21 mouse cellular contexts compared by ENCODE assay signal in genomic region chr3:116220980-116221685, GRCm38 (mm10). TPM values are rescaled to one million over a fixed set of nuclear protein-coding genes. Genes with fewer than 3 reads are reported as not detected.
DNase-seq lines count a peak whose midpoint lies in the region; ATAC-seq and TF ChIP-seq lines count a peak whose summit lies in the region.
"Had no signal": no experiment of that assay in that cellular context is flagged by ENCODE, and none has a peak within 500 bp of the region (broad histone marks: within the 10 kb centered on the region; RNA-seq: fewer than 3 reads in every experiment).

No protein-coding gene starts in this region.

- H3K4me3 ChIP-seq in heart, adult 2 months: no peak overlapping the region
- H3K4me3 ChIP-seq in limb, embryonic 13.5 days: no peak overlapping the region
- no peak overlapping the region for H3K4me3 ChIP-seq in limb, embryonic 10.5 days
- H3K4me3 ChIP-seq in embryonic facial prominence, embryonic 12.5 days: no peak overlapping the region
- H3K4me3 ChIP-seq: erythroblast, embryonic 14.5 days; hindbrain, embryonic 10.5 days; limb, embryonic 12.5 days; neural tube, embryonic 13.5 days had no signal

- H3K4me2 ChIP-seq in limb, embryonic 13.5 days (replicated peaks): no peak overlapping the region
- H3K4me2 ChIP-seq in embryonic facial prominence, embryonic 12.5 days (replicated peaks): no peak overlapping the region
- H3K4me2 ChIP-seq: limb, embryonic 12.5 days; neural tube, embryonic 13.5 days had no signal

- TF ChIP-seq EP300 in heart, adult 2 months (IDR thresholded peaks at IDR 0.05; ENCODE audit: insufficient read depth, low read depth, low read length): no peak

- 66% methylated on average over 6 of the region's 6 CpGs for WGBS in heart, adult 2 months
- 62% methylated on average over 6 of the region's 6 CpGs for WGBS in limb, embryonic 13.5 days
- 74% methylated on average over 6 of the region's 6 CpGs for WGBS in limb, embryonic 10.5 days
- WGBS in embryonic facial prominence, embryonic 12.5 days: 71% methylated on average over 6 of the region's 6 CpGs

- H3K27ac ChIP-seq in heart, adult 2 months: no peak overlapping the region
- H3K27ac ChIP-seq in limb, embryonic 13.5 days: peak overlapping the region; percentile 33; the same call in 1 of the 2 replicates
- H3K27ac ChIP-seq in limb, embryonic 10.5 days: no peak overlapping the region
- H3K27ac ChIP-seq in embryonic facial prominence, embryonic 12.5 days: 0 out of 2 replicates have a peak overlapping the region, but pooled peaks have one; percentile 30
- H3K27ac ChIP-seq: hindbrain, postnatal 0 days; limb, embryonic 12.5 days; neural tube, embryonic 13.5 days had no signal

- no peak overlapping the region for H3K9ac ChIP-seq in heart, adult 2 months (ENCODE audit: low read depth, low read length)
- no peak overlapping the region for H3K9ac ChIP-seq in limb, embryonic 13.5 days
- no peak overlapping the region for H3K9ac ChIP-seq in embryonic facial prominence, embryonic 12.5 days
- H3K9ac ChIP-seq: limb, embryonic 12.5 days; neural tube, embryonic 13.5 days had no signal

- intact Hi-C loops in heart, adult 2 months (cut with DNase I): no loop called here

- TF ChIP-seq POLR2A in heart, adult 2 months (IDR thresholded peaks at IDR 0.05; ENCODE audit: insufficient read depth, low read depth, low read length): no peak

- H3K36me3 ChIP-seq in heart, adult 2 months (ENCODE audit: control insufficient read depth, insufficient read depth, low read length): no peaks in the 10 kb centered on the region
- H3K36me3 ChIP-seq in limb, embryonic 13.5 days: no peaks in the 10 kb centered on the region
- H3K36me3 ChIP-seq in limb, embryonic 10.5 days: no peaks in the 10 kb centered on the region
- no peaks in the 10 kb centered on the region for H3K36me3 ChIP-seq in embryonic facial prominence, embryonic 12.5 days
- H3K36me3 ChIP-seq: hindbrain, embryonic 10.5 days; limb, embryonic 12.5 days; neural tube, embryonic 13.5 days had no signal

- peaks cover 1% of the 10 kb centered on the region for H3K4me1 ChIP-seq in heart, adult 2 months (ENCODE audit: control insufficient read depth, insufficient read depth, low read length)
- peaks cover 23% of the 10 kb centered on the region for H3K4me1 ChIP-seq in limb, embryonic 13.5 days
- peaks cover 4% of the 10 kb centered on the region; the same call in 1 of the 2 replicates for H3K4me1 ChIP-seq in limb, embryonic 10.5 days
- H3K4me1 ChIP-seq in embryonic facial prominence, embryonic 12.5 days: peaks cover 8% of the 10 kb centered on the region; the same call in 1 of the 2 replicates
- H3K4me1 ChIP-seq: limb, embryonic 12.5 days had no signal

- TF ChIP-seq CTCF in heart, adult 2 months (IDR thresholded peaks at IDR 0.05): no peak

- H3K9me3 ChIP-seq in limb, embryonic 13.5 days: no peaks in the 10 kb centered on the region
- H3K9me3 ChIP-seq in limb, embryonic 10.5 days (replicated peaks): no peaks in the 10 kb centered on the region
- H3K9me3 ChIP-seq in embryonic facial prominence, embryonic 12.5 days: no peaks in the 10 kb centered on the region
- H3K9me3 ChIP-seq: hindbrain, embryonic 10.5 days; limb, embryonic 12.5 days; neural tube, embryonic 13.5 days had no signal

- DNase-seq in heart, adult 11 months: peak; percentile 89
- DNase-seq in heart, adult 2 months: no peak
- no peak for DNase-seq in limb, embryonic 10.5 days (ENCODE audit: low spot score)
- DNase-seq in 3134 (ENCODE audit: extremely low read depth, insufficient read length, low spot score): peak; percentile 26
- no peak for DNase-seq in frontal cortex, postnatal 36 days (ENCODE audit: low spot score in 2 of 2)
- DNase-seq: cerebellum, adult 2 months; cerebellum, postnatal 36 days; gastrocnemius, postnatal 25 days; midbrain, embryonic 14.5 days; right cerebral cortex, adult 18-20 months had no signal

- no peak for ATAC-seq in limb, embryonic 13.5 days (ENCODE audit: low FRiP score, low read depth)
- no peak for ATAC-seq in embryonic facial prominence, embryonic 12.5 days (ENCODE audit: insufficient number of reproducible peaks, insufficient read depth, low FRiP score, low TSS enrichment)
- no peak for ATAC-seq in megakaryocyte progenitor cell, adult 5-6 weeks (replicated peaks; ENCODE audit: poor library complexity)
- ATAC-seq: forebrain, embryonic 14.5 days had no signal

- no peaks in the 10 kb centered on the region for H3K79me2 ChIP-seq in heart, adult 2 months (replicated peaks; ENCODE audit: control insufficient read depth, insufficient read depth, low read length)

- no peaks in the 10 kb centered on the region for H3K27me3 ChIP-seq in heart, adult 2 months (ENCODE audit: control insufficient read depth, insufficient read depth, low read length)
- 0 out of 2 replicates have a peak, but pooled peaks cover 3% of the 10 kb centered on the region for H3K27me3 ChIP-seq in limb, embryonic 13.5 days
- H3K27me3 ChIP-seq in limb, embryonic 10.5 days (ENCODE audit: low read depth, poor library complexity, severe bottlenecking): no peaks in the 10 kb centered on the region
- H3K27me3 ChIP-seq in embryonic facial prominence, embryonic 12.5 days: no peaks in the 10 kb centered on the region
- H3K27me3 ChIP-seq: CH12.LX; limb, embryonic 12.5 days; neural tube, embryonic 13.5 days had no signal

RNA-seq across cellular contexts. Expression of gene Gpr88, which starts 32.2 kb away (rescaled TPM):
- total RNA-seq in heart, adult 2 months (2021): under 1 TPM in 1 of 2 experiments, not detected in 1; 0.08 TPM
- polyA plus RNA-seq in heart, adult 2 months (2012; rRNA removed): 0.15 and 0.23 TPM in 2 replicates
- 1.5 and 1.6 TPM in 2 replicates for polyA plus RNA-seq in limb, embryonic 13.5 days (2015; fragmentation: Nextera tagmentation; extraction: Ambion mirVana)
- 0.05 and 0.15 TPM in 2 replicates for polyA plus RNA-seq in limb, embryonic 10.5 days (2016; fragmentation: Nextera tagmentation; extraction: Ambion mirVana)
- polyA plus RNA-seq in embryonic facial prominence, embryonic 12.5 days (2016; fragmentation: Nextera tagmentation; extraction: Ambion mirVana): 0.91 and 1.2 TPM in 2 replicates
- not detected in 2 replicates for total RNA-seq in megakaryocyte progenitor cell, adult 5-6 weeks (2015)
- not detected in 2 replicates for total RNA-seq in megakaryocyte progenitor cell, adult 5-6 weeks (2017)
- total RNA-seq: CH12.LX; gastrocnemius, postnatal 25 days; MEL had no signal
- polyA plus RNA-seq: erythroblast, embryonic 14.5 days had no signal

Comparison
In these comparisons a context has a peak if more than half of its experiments do, and no peak if none do; other contexts are left out.
1. DNase-seq: peak in heart, adult 11 months (single experiment) and 3134 (single experiment); none in heart, adult 2 months (0 of 2), limb, embryonic 10.5 days (single experiment) and frontal cortex, postnatal 36 days (0 of 2).
2. H3K27ac ChIP-seq: peak in limb, embryonic 13.5 days (single experiment) and embryonic facial prominence, embryonic 12.5 days (single experiment); none in heart, adult 2 months (single experiment) and limb, embryonic 10.5 days (single experiment).